ENCODE assay signal across 1 mouse cellular context in genomic region chr11:18898862-18899261, GRCm38 (mm10).
TF ChIP-seq lines count a peak whose summit lies in the region.

No protein-coding gene starts in this region.

TF ChIP-seq in MEL, 35 proteins besides CTCF, POLR2A, EP300 and RAD21 (continued from another document):
- TF ChIP-seq POLR2AphosphoS5 (IDR thresholded peaks at IDR 0.05; ENCODE audit: borderline replicate concordance, low read depth, low read length) (no peak), MYB (IDR thresholded peaks at IDR 0.05; ENCODE audit: low read depth, low read length) (no peak), ZMIZ1 (IDR thresholded peaks at IDR 0.05; ENCODE audit: low read depth, low read length) (no peak), SMC3 (IDR thresholded peaks at IDR 0.05; ENCODE audit: low read depth, low read length) (no peak), MXI1 (IDR thresholded peaks at IDR 0.05; ENCODE audit: low read depth, low read length) (no peak)
TF ChIP-seq in MEL: peak in this region for 0.
